Mouse (Mus musculus) heart, embryonic 11.5 days (tissue): ENCODE measurements around the gene Cacna2d4. TPM values are rescaled to one million over a fixed set of nuclear protein-coding genes. Genes with fewer than 3 reads are reported as not detected.

Source experiments
- ATAC-seq: fragments of 200-750 bp; cut with Nextera tagmentation; replicated peaks from 2 replicates; pipeline ENCODE4 v1.8.0; 2017; ENCODE audit warnings: moderate library complexity; ENCODE audit not compliant: insufficient number of reproducible peaks, low FRiP score, low TSS enrichment
- H3K27ac ChIP-seq: fragments of 300-500 bp; sonication (generic); 2 replicates; pipeline ENCODE4 v1.5.1; 2014; ENCODE audit warnings: mild to moderate bottlenecking, low read depth, low read length
- H3K27me3 ChIP-seq: fragments of 300-500 bp; sonication (generic); 2 replicates; pipeline ENCODE4 v1.6.1; 2014; ENCODE audit warnings: mild to moderate bottlenecking, low read length, mixed read lengths; ENCODE audit not compliant: control insufficient read depth, insufficient read depth
- H3K36me3 ChIP-seq: fragments of 300-500 bp; sonication (generic); 2 replicates; pipeline ENCODE4 v1.6.1; 2014; ENCODE audit warnings: mild to moderate bottlenecking, low read length, moderate library complexity, mixed read lengths; ENCODE audit not compliant: control insufficient read depth, insufficient read depth
- H3K4me1 ChIP-seq: fragments of 300-500 bp; sonication (generic); 2 replicates; pipeline ENCODE4 v1.6.1; 2014; ENCODE audit warnings: low read length; ENCODE audit not compliant: control insufficient read depth, insufficient read depth
- H3K4me2 ChIP-seq: fragments of 300-500 bp; sonication (generic); 2 replicates; pipeline ENCODE4 v1.6.1; 2014; ENCODE audit warnings: mild to moderate bottlenecking, moderate library complexity
- H3K4me3 ChIP-seq: fragments of 300-500 bp; sonication (generic); 2 replicates; pipeline ENCODE4 v1.5.1; 2014; ENCODE audit warnings: low read depth, low read length
- H3K9ac ChIP-seq: fragments of 300-500 bp; sonication (generic); 2 replicates; pipeline ENCODE4 v1.6.1; 2014; ENCODE audit warnings: mild to moderate bottlenecking, low read depth, low read length, moderate library complexity
- H3K9me3 ChIP-seq: fragments of 300-500 bp; sonication (generic); replicated peaks from 2 replicates; pipeline ENCODE4 v1.6.1; 2016; ENCODE audit warnings: low read length; ENCODE audit not compliant: control insufficient read depth
- WGBS: fragments of 180-500 bp; shearing (Covaris S2); extraction: QIAGEN DNeasy Blood & Tissue Kit; methylation state at CpG from one replicate; pipeline ENCODE4 v1.1.7; 2014; ENCODE audit not compliant: insufficient replicate concordance; 5-methylcytosine and 5-hydroxymethylcytosine counted together
- polyA plus RNA-seq: library from polyadenylated mRNA; unstranded; fragments of >200 nt; fragmentation: Nextera tagmentation; extraction: Ambion mirVana; gene quantifications from 2 replicates; pipeline ENCODE4 v1.2.1, GENCODE M21; 2014

The Cacna2d4 gene
- polyA plus RNA-seq, 1 experiment from 2014 or later = not detected

- Histone ChIP-seq H3K4me2 (no peak overlapping the region), H3K4me1 (peaks cover 4% of the 10 kb centered on the region), H3K9me3 (no peaks in the 10 kb centered on the region), H3K36me3 (no peaks in the 10 kb centered on the region), H3K27me3 (no peaks in the 10 kb centered on the region), H3K9ac (no peak overlapping the region), H3K4me3 (no peak overlapping the region), H3K27ac (no peak overlapping the region)
- 73% methylated on average over 14 of the region's 14 CpGs for WGBS
- ATAC-seq = no peak
These were observed 159.3 kb downstream of the Cacna2d4 start for GRCm38 (mm10) chr6:119395421-119396308.

- WGBS = 41% methylated on average over 5 of the region's 5 CpGs
- Histone ChIP-seq H3K27me3 (no peaks in the 10 kb centered on the region), H3K9me3 (no peaks in the 10 kb centered on the region), H3K4me2 (no peak overlapping the region), H3K4me3 (no peak overlapping the region), H3K9ac (no peak overlapping the region), H3K4me1 (peaks cover 4% of the 10 kb centered on the region), H3K27ac (no peak overlapping the region), H3K36me3 (no peaks in the 10 kb centered on the region)
- ATAC-seq = no peak
These were observed 159.9 kb downstream of the Cacna2d4 start for GRCm38 (mm10) chr6:119396309-119396634.

- Histone ChIP-seq H3K4me3 (no peak overlapping the region), H3K4me2 (no peak overlapping the region), H3K9me3 (no peaks in the 10 kb centered on the region), H3K27ac (no peak overlapping the region), H3K36me3 (no peaks in the 10 kb centered on the region), H3K27me3 (no peaks in the 10 kb centered on the region), H3K9ac (no peak overlapping the region), H3K4me1 (peaks cover 4% of the 10 kb centered on the region)
- ATAC-seq = no peak
- WGBS = 83% methylated on average over 3 of the region's 3 CpGs
These were observed 163.0 kb downstream of the Cacna2d4 start for GRCm38 (mm10) chr6:119399371-119399770.

- Histone ChIP-seq H3K36me3 (no peaks in the 10 kb centered on the region), H3K4me2 (no peak overlapping the region), H3K9ac (no peak overlapping the region), H3K4me1 (peaks cover 4% of the 10 kb centered on the region), H3K27me3 (no peaks in the 10 kb centered on the region), H3K27ac (no peak overlapping the region), H3K4me3 (no peak overlapping the region), H3K9me3 (no peaks in the 10 kb centered on the region)
- 79% methylated on average over 3 of the region's 3 CpGs for WGBS
- ATAC-seq = no peak
These were observed 164.3 kb downstream of the Cacna2d4 start for GRCm38 (mm10) chr6:119400649-119401048.

GRCm38 (mm10) chr6:119401545-119402304 lies 165.4 kb downstream of the Cacna2d4 start:
- no peak overlapping the region for H3K4me3 ChIP-seq
- no peaks in the 10 kb centered on the region for H3K36me3 ChIP-seq
- no peak overlapping the region for H3K9ac ChIP-seq
- no peaks in the 10 kb centered on the region for H3K9me3 ChIP-seq
- no peak overlapping the region for H3K4me2 ChIP-seq
- H3K27me3 ChIP-seq = no peaks in the 10 kb centered on the region
- WGBS = 77% methylated on average over 8 of the region's 8 CpGs
- no peak overlapping the region for H3K27ac ChIP-seq
- no peaks in the 10 kb centered on the region for H3K4me1 ChIP-seq
- ATAC-seq = no peak

Other genes starting within 250 kb of the Cacna2d4 start
- gene Dcp1b, start 61.3 kb upstream of the Cacna2d4 start, polyA plus RNA-seq = 6.6 and 6.9 TPM in 2 replicates
- 38.8 and 44.0 TPM in 2 replicates for gene Cacna1c, start 40.1 kb upstream of the Cacna2d4 start, polyA plus RNA-seq
- 0.20 TPM in 1 of 2 replicates, not detected in the other for gene Lrtm2, start 94.2 kb downstream of the Cacna2d4 start, polyA plus RNA-seq
- gene Adipor2, start 181.2 kb downstream of the Cacna2d4 start, polyA plus RNA-seq = 11.5 and 22.6 TPM in 2 replicates
- gene Fbxl14, start 243.1 kb downstream of the Cacna2d4 start, polyA plus RNA-seq = 4.9 and 5.2 TPM in 2 replicates